Mouse (Mus musculus): ENCODE data around the gene Sh3bp1.

- no peak for TF ChIP-seq HCFC1 (IDR thresholded peaks at IDR 0.05; ENCODE audit: borderline replicate concordance, insufficient read depth, low read length)
- TF ChIP-seq CHD2 (IDR thresholded peaks at IDR 0.05; ENCODE audit: low read depth, low read length), result peak; percentile 67
Measured at GRCm38 (mm10) chr15:78913632-78914090, 14.1 kb downstream of the Sh3bp1 start, which contains the start of gene Pdxp.

Measured in ES-E14 (cell line).